Mouse (Mus musculus) splenic B cell, adult 2 months (primary cell): ENCODE data around the gene Olfr223.

Source experiments
- DNase-seq: peaks from one replicate; pipeline ENCODE4 v3.0.0-alpha.2; 2011; ENCODE audit warnings: low read depth, low spot score
- H3K27me3 ChIP-seq: 2 replicates; pipeline ENCODE4 v1.6.1; 2012; ENCODE audit warnings: mild to moderate bottlenecking, low read length, moderate library complexity, mixed read lengths; ENCODE audit not compliant: control insufficient read depth, poor library complexity, insufficient read depth, severe bottlenecking
- H3K36me3 ChIP-seq: 2 replicates; pipeline ENCODE4 v1.6.1; 2012; ENCODE audit warnings: mild to moderate bottlenecking, low read length, moderate library complexity, mixed read lengths; ENCODE audit not compliant: control insufficient read depth, poor library complexity, insufficient read depth, severe bottlenecking

Olfr223 gene

GRCm38 (mm10) chr11:59593189-59593588, at the start of gene Olfr223:
TSS of gene Olfr223 (minus strand) at chr11:59593289.
- DNase-seq = no peak
- Histone ChIP-seq H3K27me3 (no peaks in the 10 kb centered on the region), H3K36me3 (no peaks in the 10 kb centered on the region)

GRCm38 (mm10) chr11:59642420-59642819, 49.3 kb upstream of the Olfr223 start:
- no peaks in the 10 kb centered on the region for H3K27me3 ChIP-seq
- DNase-seq = no peak
- no peaks in the 10 kb centered on the region for H3K36me3 ChIP-seq

GRCm38 (mm10) chr11:59641227-59641626, 48.1 kb upstream of the Olfr223 start:
- H3K27me3 ChIP-seq = no peaks in the 10 kb centered on the region
- no peaks in the 10 kb centered on the region for H3K36me3 ChIP-seq
- no peak for DNase-seq

GRCm38 (mm10) chr11:59639957-59640643, 47.0 kb upstream of the Olfr223 start:
- DNase-seq = no peak
- H3K36me3 ChIP-seq = no peaks in the 10 kb centered on the region
- H3K27me3 ChIP-seq = no peaks in the 10 kb centered on the region

GRCm38 (mm10) chr11:59636695-59637414, 43.8 kb upstream of the Olfr223 start:
- Histone ChIP-seq H3K27me3 (no peaks in the 10 kb centered on the region), H3K36me3 (no peaks in the 10 kb centered on the region)
- peak; percentile 54 for DNase-seq

GRCm38 (mm10) chr11:59635821-59636694, 43.0 kb upstream of the Olfr223 start:
- no peaks in the 10 kb centered on the region for H3K36me3 ChIP-seq
- no peak for DNase-seq
- no peaks in the 10 kb centered on the region for H3K27me3 ChIP-seq

GRCm38 (mm10) chr11:59635251-59635795, 42.2 kb upstream of the Olfr223 start:
- H3K36me3 ChIP-seq = no peaks in the 10 kb centered on the region
- DNase-seq = no peak
- no peaks in the 10 kb centered on the region for H3K27me3 ChIP-seq

GRCm38 (mm10) chr11:59634001-59634660, 41.0 kb upstream of the Olfr223 start:
- H3K36me3 ChIP-seq = no peaks in the 10 kb centered on the region
- no peak for DNase-seq
- no peaks in the 10 kb centered on the region for H3K27me3 ChIP-seq

GRCm38 (mm10) chr11:59633037-59633436, 39.9 kb upstream of the Olfr223 start:
- peak; percentile 80 for DNase-seq
- Histone ChIP-seq H3K36me3 (no peaks in the 10 kb centered on the region), H3K27me3 (no peaks in the 10 kb centered on the region)

- H3K36me3 ChIP-seq = no peaks in the 10 kb centered on the region
- DNase-seq = no peak
- no peaks in the 10 kb centered on the region for H3K27me3 ChIP-seq
Observed at GRCm38 (mm10) chr11:59631980-59632379, 38.9 kb upstream of the Olfr223 start.

GRCm38 (mm10) chr11:59629871-59630270, 36.8 kb upstream of the Olfr223 start:
- Histone ChIP-seq H3K27me3 (no peaks in the 10 kb centered on the region), H3K36me3 (no peaks in the 10 kb centered on the region)
- no peak for DNase-seq

GRCm38 (mm10) chr11:59628177-59628576, 35.1 kb upstream of the Olfr223 start:
- Histone ChIP-seq H3K27me3 (no peaks in the 10 kb centered on the region), H3K36me3 (no peaks in the 10 kb centered on the region)
- DNase-seq = no peak

GRCm38 (mm10) chr11:59626192-59626591, 33.1 kb upstream of the Olfr223 start:
- Histone ChIP-seq H3K36me3 (no peaks in the 10 kb centered on the region), H3K27me3 (no peaks in the 10 kb centered on the region)
- no peak for DNase-seq

- H3K27me3 ChIP-seq = no peaks in the 10 kb centered on the region
- peak; percentile 80 for DNase-seq
- no peaks in the 10 kb centered on the region for H3K36me3 ChIP-seq
Observed at GRCm38 (mm10) chr11:59624017-59624630, 31.0 kb upstream of the Olfr223 start.
